Mouse (Mus musculus) embryonic facial prominence, embryonic 11.5 days (tissue): Measurements from ENCODE around the gene Cfhr2. TPM values are rescaled to one million over a fixed set of nuclear protein-coding genes. Genes with fewer than 3 reads are reported as not detected.
"Not testable (repeated sequence)": the region's sequence is repeated elsewhere in the genome, so short reads cannot be mapped to it uniquely, and the experiment has no call there.

Experiments
- ATAC-seq: fragments of 200-750 bp; cut with Nextera tagmentation; replicated peaks from 2 replicates; pipeline ENCODE4 v1.8.0; 2017; ENCODE audit warnings: low read depth; ENCODE audit not compliant: insufficient number of reproducible peaks, low FRiP score, low TSS enrichment
- DNase-seq: peaks from one replicate; pipeline ENCODE4 v3.0.0-alpha.2; 2015; ENCODE audit warnings: low spot score
- H3K27ac ChIP-seq: fragments of 300-500 bp; sonication (generic); replicated peaks from 2 replicates; pipeline ENCODE4 v1.5.1; 2014; ENCODE audit warnings: mild to moderate bottlenecking, low read depth, low read length, control low read depth
- H3K27me3 ChIP-seq: fragments of 300-500 bp; sonication (generic); 2 replicates; pipeline ENCODE4 v1.6.1; 2014; ENCODE audit warnings: mild to moderate bottlenecking, low read length, moderate library complexity, mixed read lengths; ENCODE audit not compliant: control insufficient read depth, insufficient read depth
- H3K36me3 ChIP-seq: fragments of 300-500 bp; sonication (generic); replicated peaks from 2 replicates; pipeline ENCODE4 v1.6.1; 2014; ENCODE audit warnings: low read depth, mild to moderate bottlenecking, low read length, moderate library complexity, mixed read lengths; ENCODE audit not compliant: control insufficient read depth, insufficient read depth
- H3K4me1 ChIP-seq: fragments of 300-500 bp; sonication (generic); 2 replicates; pipeline ENCODE4 v1.6.1; 2014; ENCODE audit warnings: low read length, mixed read lengths; ENCODE audit not compliant: control insufficient read depth, insufficient read depth
- H3K4me2 ChIP-seq: fragments of 300-500 bp; sonication (generic); 2 replicates; pipeline ENCODE4 v1.6.1; 2014; ENCODE audit warnings: low read depth, mild to moderate bottlenecking, control low read depth, low read length, moderate library complexity
- H3K4me3 ChIP-seq: fragments of 300-500 bp; sonication (generic); 2 replicates; pipeline ENCODE4 v1.5.1; 2014; ENCODE audit warnings: low read depth, low read length, control low read depth
- H3K9ac ChIP-seq: fragments of 300-500 bp; sonication (generic); replicated peaks from 2 replicates; pipeline ENCODE4 v1.6.1; 2014; ENCODE audit warnings: mild to moderate bottlenecking, control low read depth, low read length
- H3K9me3 ChIP-seq: fragments of 300-500 bp; sonication (generic); replicated peaks from 2 replicates; pipeline ENCODE4 v1.6.1; 2016; ENCODE audit warnings: mild to moderate bottlenecking, low read length, inconsistent platforms, mixed read lengths; ENCODE audit not compliant: control insufficient read depth
- WGBS: fragments of 180-500 bp; shearing (Covaris S2); extraction: QIAGEN DNeasy Blood & Tissue Kit; methylation state at CpG from one replicate; pipeline ENCODE4 v1.1.7; 2014; 5-methylcytosine and 5-hydroxymethylcytosine counted together
- polyA plus RNA-seq: library from polyadenylated mRNA; unstranded; fragments of >200 nt; fragmentation: Nextera tagmentation; extraction: Ambion mirVana; gene quantifications from 2 replicates; pipeline ENCODE4 v1.2.1, GENCODE M21; 2014

Cfhr2 gene
- polyA plus RNA-seq, result not detected in 2 replicates

DNA sequence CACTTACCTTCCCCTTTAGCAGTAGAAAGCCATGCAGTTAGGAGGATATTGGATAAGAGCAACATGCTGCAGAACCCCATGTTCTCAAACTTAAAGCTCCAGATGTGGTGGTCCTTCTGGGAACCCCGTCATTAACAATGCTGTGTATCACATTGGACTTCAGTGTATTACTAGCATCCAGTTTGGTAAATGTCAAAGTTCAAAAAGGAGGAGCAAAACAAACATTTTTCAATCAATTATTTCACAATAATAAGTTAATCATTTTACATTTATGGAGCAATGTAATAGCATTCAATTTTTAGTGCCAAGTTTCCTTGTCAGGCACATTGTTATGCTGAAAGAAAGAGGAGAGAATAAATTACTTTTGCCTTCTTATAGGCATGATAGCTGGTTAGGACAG is at the start of gene Cfhr2:
TSS of gene Cfhr2 (minus strand) at position 155 of the 400 bp plus-strand sequence.
- WGBS, result 83% methylated on average over 1 of the region's 1 CpGs
- H3K9me3 ChIP-seq, result no peaks in the 10 kb centered on the region
- no peaks in the 10 kb centered on the region for H3K4me1 ChIP-seq

DNA sequence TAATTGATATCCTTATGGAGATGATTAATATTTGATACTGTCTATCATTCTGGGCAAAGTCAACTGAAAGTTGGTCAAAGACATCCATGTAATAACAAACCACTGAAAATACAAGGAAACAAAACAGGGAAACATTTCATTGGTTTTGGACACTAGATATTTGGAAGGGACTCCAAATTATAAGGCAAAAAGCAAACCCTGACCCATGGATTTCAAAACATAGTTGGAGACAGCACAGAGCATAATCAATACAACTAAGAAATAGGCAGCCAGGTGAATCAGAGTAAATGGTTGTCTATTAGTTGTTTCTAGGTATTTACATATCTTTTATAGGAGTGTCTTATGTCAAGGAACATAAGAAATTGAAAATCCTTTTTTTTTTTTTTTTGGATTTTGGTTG is 5.2 kb upstream of the Cfhr2 start:
- Histone ChIP-seq H3K4me3 (no peak overlapping the region), H3K27me3 (no peaks in the 10 kb centered on the region), H3K9me3 (no peaks in the 10 kb centered on the region), H3K27ac (no peak overlapping the region), H3K4me2 (no peak overlapping the region), H3K4me1 (no peaks in the 10 kb centered on the region), H3K36me3 (no peaks in the 10 kb centered on the region), H3K9ac (no peak overlapping the region)
- ATAC-seq (no peak), DNase-seq (no peak)

More for the DNA sequence above, at the start of gene Cfhr2:
- no peaks in the 10 kb centered on the region for H3K27me3 ChIP-seq
- ATAC-seq (no peak), DNase-seq (no peak)
- H3K9ac ChIP-seq, result no peak within 1 kb of the TSS
- H3K4me2 ChIP-seq, result no peak within 1 kb of the TSS
- H3K27ac ChIP-seq, result no peak within 1 kb of the TSS
- H3K4me3 ChIP-seq, result no peak within 1 kb of the TSS
- H3K36me3 ChIP-seq, result no peaks in the 10 kb centered on the region

DNA sequence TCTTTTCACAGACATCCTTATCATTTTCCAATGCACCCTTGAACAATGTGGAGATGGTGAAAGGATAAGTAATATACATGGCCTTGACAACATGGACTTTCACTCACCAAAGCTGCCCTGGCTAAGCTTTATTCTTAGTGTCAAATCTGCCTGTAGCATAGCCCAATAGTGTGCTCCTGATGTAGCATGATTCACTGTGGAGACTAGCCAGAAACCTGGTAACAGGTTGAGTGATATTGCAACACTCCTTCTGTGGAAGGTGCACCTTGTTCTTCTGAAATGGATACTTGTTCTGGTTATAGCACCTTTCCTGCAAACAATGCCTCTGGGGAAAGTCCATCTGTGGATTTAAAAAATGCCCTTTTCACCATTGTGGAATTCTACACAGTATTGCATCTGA is 1.7 kb upstream of the Cfhr2 start:
- no peaks in the 10 kb centered on the region for H3K9me3 ChIP-seq
- H3K27ac ChIP-seq, result no peak overlapping the region
- no peak overlapping the region for H3K9ac ChIP-seq
- no peak for ATAC-seq
- no peak for DNase-seq
- H3K4me2 ChIP-seq, result no peak overlapping the region
- no peak overlapping the region for H3K4me3 ChIP-seq
- no peaks in the 10 kb centered on the region for H3K4me1 ChIP-seq
- no peaks in the 10 kb centered on the region for H3K27me3 ChIP-seq
- no peaks in the 10 kb centered on the region for H3K36me3 ChIP-seq

DNA sequence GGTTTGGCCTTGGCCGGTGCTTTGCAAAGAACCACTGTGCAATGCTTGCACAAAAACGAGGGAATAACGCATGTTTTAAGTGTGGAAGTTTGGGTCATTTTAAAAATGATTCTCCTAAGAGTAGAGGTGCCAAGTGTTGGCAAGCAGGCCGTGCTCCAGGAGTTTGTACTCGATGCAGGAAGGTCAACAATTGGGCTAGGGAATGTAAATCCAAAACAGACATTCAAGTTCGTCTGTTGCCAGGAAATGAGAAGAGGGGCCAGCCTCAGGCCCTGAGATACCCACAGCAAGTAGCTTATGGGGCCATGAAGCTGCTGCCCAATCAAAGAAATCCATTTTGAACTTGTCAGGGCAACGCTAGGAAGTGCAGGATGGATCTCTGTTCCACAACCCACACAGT is 18.8 kb downstream of the Cfhr2 start:
- ATAC-seq (no peak), DNase-seq (no peak)
- no peak overlapping the region for H3K27ac ChIP-seq
- H3K9ac ChIP-seq, result no peak overlapping the region
- H3K4me1 ChIP-seq, result no peaks in the 10 kb centered on the region
- 74% methylated on average over 7 of the region's 7 CpGs for WGBS
- H3K4me2 ChIP-seq, result no peak overlapping the region
- no peaks in the 10 kb centered on the region for H3K36me3 ChIP-seq
- H3K27me3 ChIP-seq, result no peaks in the 10 kb centered on the region
- no peaks in the 10 kb centered on the region for H3K9me3 ChIP-seq
- H3K4me3 ChIP-seq, result no peak overlapping the region

GRCm38 (mm10) chr1:139839290-139839689 is 19.2 kb downstream of the Cfhr2 start:
- Histone ChIP-seq H3K36me3 (no peaks in the 10 kb centered on the region), H3K27ac (no peak overlapping the region), H3K4me2 (no peak overlapping the region), H3K9me3 (no peaks in the 10 kb centered on the region), H3K4me3 (no peak overlapping the region), H3K4me1 (no peaks in the 10 kb centered on the region), H3K27me3 (no peaks in the 10 kb centered on the region), H3K9ac (no peak overlapping the region)
- ATAC-seq (no peak), DNase-seq (no peak)
- WGBS, result 94% methylated on average over 2 of the region's 2 CpGs

DNA sequence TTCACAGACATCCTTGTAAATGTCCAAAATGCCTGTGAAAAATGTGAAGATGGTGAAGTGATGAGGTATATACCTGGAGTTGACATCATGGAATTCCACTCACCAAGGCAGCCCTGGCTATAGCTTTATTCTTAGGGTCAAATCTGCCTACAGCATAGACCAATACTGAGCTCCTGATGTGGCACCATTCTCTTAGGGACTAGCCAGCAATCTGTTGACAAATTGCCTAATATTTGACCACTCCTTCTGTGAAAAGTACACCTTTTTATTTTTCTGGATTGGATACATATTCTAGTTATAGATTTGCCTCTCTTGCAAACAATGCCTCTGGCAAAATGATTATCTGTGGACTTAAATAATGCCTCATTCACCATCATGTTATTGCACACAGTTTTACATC is 49.9 kb downstream of the Cfhr2 start:
- Histone ChIP-seq H3K4me3 (no peak overlapping the region), H3K4me1 (no peaks in the 10 kb centered on the region), H3K9ac (no peak overlapping the region), H3K27me3 (no peaks in the 10 kb centered on the region), H3K4me2 (no peak overlapping the region), H3K36me3 (no peaks in the 10 kb centered on the region), H3K27ac (no peak overlapping the region), H3K9me3 (no peaks in the 10 kb centered on the region)
- ATAC-seq (no peak), DNase-seq (no peak)

- Histone ChIP-seq H3K9me3 (no peaks in the 10 kb centered on the region), H3K4me1 (no peaks in the 10 kb centered on the region), H3K27me3 (no peaks in the 10 kb centered on the region), H3K9ac (no peak within 1 kb of the TSS), H3K27ac (no peak within 1 kb of the TSS), H3K36me3 (no peaks in the 10 kb centered on the region), H3K4me3 (no peak within 1 kb of the TSS), H3K4me2 (no peak within 1 kb of the TSS)
- 94% methylated on average over 1 of the region's 1 CpGs for WGBS
- DNase-seq (no peak), ATAC-seq (no peak)
Measured at GRCm38 (mm10) chr1:139781143-139781542, 77.4 kb downstream of the Cfhr2 start, which contains the start of gene Gm4788. Gene Gm4788 (minus strand): TSS chr1:139781243.

GRCm38 (mm10) chr1:139769913-139770312 is 88.6 kb downstream of the Cfhr2 start:
- not testable (repeated sequence) for H3K4me2 ChIP-seq, H3K36me3 ChIP-seq, DNase-seq, H3K4me3 ChIP-seq, H3K9me3 ChIP-seq, H3K27ac ChIP-seq, ATAC-seq, H3K9ac ChIP-seq, H3K27me3 ChIP-seq, H3K4me1 ChIP-seq
- 85% methylated on average over 3 of the region's 3 CpGs for WGBS
